Mouse (Mus musculus): Measurements from ENCODE around the gene Smurf2. TPM values are rescaled to one million over a fixed set of nuclear protein-coding genes. Genes with fewer than 3 reads are reported as not detected.
"Not testable (repeated sequence)": the region's sequence is repeated elsewhere in the genome, so short reads cannot be mapped to it uniquely, and the experiment has no call there.

Smurf2 gene
- polyA plus RNA-seq, 1 experiment, result 11.3 TPM

GRCm38 (mm10) chr11:106814601-106815320 lies 105.8 kb downstream of the Smurf2 start:
- no peak overlapping the region for H3K27ac ChIP-seq (ENCODE audit: control insufficient read depth, insufficient read depth, low read depth, low read length)
- H3K4me3 ChIP-seq (ENCODE audit: control insufficient read depth, low read depth, low read length), result no peak overlapping the region
- no peaks in the 10 kb centered on the region for H3K27me3 ChIP-seq (ENCODE audit: control insufficient read depth, insufficient read depth, low read length)
- H3K36me3 ChIP-seq (ENCODE audit: control insufficient read depth, insufficient read depth, low read length), result peaks cover 8% of the 10 kb centered on the region
- TF ChIP-seq CTCF (IDR thresholded peaks at IDR 0.05; ENCODE audit: control insufficient read depth, insufficient read depth, insufficient replicate concordance, low read depth, low read length), result no peak
- no peak for TF ChIP-seq POLR2A (IDR thresholded peaks at IDR 0.05; ENCODE audit: control insufficient read depth, low read depth, low read length)
- H3K4me1 ChIP-seq (ENCODE audit: control insufficient read depth, insufficient read depth, low read length), result no peaks in the 10 kb centered on the region

GRCm38 (mm10) chr11:106812410-106813136 lies 107.9 kb downstream of the Smurf2 start:
- Histone ChIP-seq H3K4me3 (ENCODE audit: control insufficient read depth, low read depth, low read length) (no peak overlapping the region), H3K27me3 (ENCODE audit: control insufficient read depth, insufficient read depth, low read length) (no peaks in the 10 kb centered on the region), H3K36me3 (ENCODE audit: control insufficient read depth, insufficient read depth, low read length) (peaks cover 4% of the 10 kb centered on the region), H3K4me1 (ENCODE audit: control insufficient read depth, insufficient read depth, low read length) (no peaks in the 10 kb centered on the region), H3K27ac (ENCODE audit: control insufficient read depth, insufficient read depth, low read depth, low read length) (no peak overlapping the region)
- no peak for TF ChIP-seq POLR2A (IDR thresholded peaks at IDR 0.05; ENCODE audit: control insufficient read depth, low read depth, low read length)
- TF ChIP-seq CTCF (IDR thresholded peaks at IDR 0.05; ENCODE audit: control insufficient read depth, insufficient read depth, insufficient replicate concordance, low read depth, low read length), result no peak

GRCm38 (mm10) chr11:106807442-106807841 lies 113.1 kb downstream of the Smurf2 start:
- H3K27ac ChIP-seq (ENCODE audit: control insufficient read depth, insufficient read depth, low read depth, low read length); H3K36me3 ChIP-seq (ENCODE audit: control insufficient read depth, insufficient read depth, low read length); H3K4me1 ChIP-seq (ENCODE audit: control insufficient read depth, insufficient read depth, low read length); H3K27me3 ChIP-seq (ENCODE audit: control insufficient read depth, insufficient read depth, low read length); H3K4me3 ChIP-seq (ENCODE audit: control insufficient read depth, low read depth, low read length): not testable (repeated sequence)

GRCm38 (mm10) chr11:106802069-106802627 lies 118.4 kb downstream of the Smurf2 start:
- Histone ChIP-seq H3K36me3 (ENCODE audit: control insufficient read depth, insufficient read depth, low read length) (peaks cover 6% of the 10 kb centered on the region), H3K27me3 (ENCODE audit: control insufficient read depth, insufficient read depth, low read length) (no peaks in the 10 kb centered on the region), H3K4me1 (ENCODE audit: control insufficient read depth, insufficient read depth, low read length) (no peaks in the 10 kb centered on the region), H3K4me3 (ENCODE audit: control insufficient read depth, low read depth, low read length) (no peak overlapping the region), H3K27ac (ENCODE audit: control insufficient read depth, insufficient read depth, low read depth, low read length) (no peak overlapping the region)
- TF ChIP-seq POLR2A (IDR thresholded peaks at IDR 0.05; ENCODE audit: control insufficient read depth, low read depth, low read length) (0 out of 2 replicates have a peak, but pooled peaks have one; percentile 23), CTCF (IDR thresholded peaks at IDR 0.05; ENCODE audit: control insufficient read depth, insufficient read depth, insufficient replicate concordance, low read depth, low read length) (no peak)

- no peaks in the 10 kb centered on the region for H3K4me1 ChIP-seq (ENCODE audit: control insufficient read depth, insufficient read depth, low read length)
- H3K27ac ChIP-seq (ENCODE audit: control insufficient read depth, insufficient read depth, low read depth, low read length), result no peak overlapping the region
- peaks cover 6% of the 10 kb centered on the region for H3K36me3 ChIP-seq (ENCODE audit: control insufficient read depth, insufficient read depth, low read length)
- no peak for TF ChIP-seq CTCF (IDR thresholded peaks at IDR 0.05; ENCODE audit: control insufficient read depth, insufficient read depth, insufficient replicate concordance, low read depth, low read length)
- no peak for TF ChIP-seq POLR2A (IDR thresholded peaks at IDR 0.05; ENCODE audit: control insufficient read depth, low read depth, low read length)
- H3K4me3 ChIP-seq (ENCODE audit: control insufficient read depth, low read depth, low read length), result no peak overlapping the region
- H3K27me3 ChIP-seq (ENCODE audit: control insufficient read depth, insufficient read depth, low read length), result no peaks in the 10 kb centered on the region
These were observed 124.8 kb downstream of the Smurf2 start for GRCm38 (mm10) chr11:106795679-106796078.

GRCm38 (mm10) chr11:106793846-106794245 lies 126.7 kb downstream of the Smurf2 start:
- TF ChIP-seq POLR2A (IDR thresholded peaks at IDR 0.05; ENCODE audit: control insufficient read depth, low read depth, low read length) (no peak), CTCF (IDR thresholded peaks at IDR 0.05; ENCODE audit: control insufficient read depth, insufficient read depth, insufficient replicate concordance, low read depth, low read length) (no peak)
- Histone ChIP-seq H3K27ac (ENCODE audit: control insufficient read depth, insufficient read depth, low read depth, low read length) (no peak overlapping the region), H3K4me3 (ENCODE audit: control insufficient read depth, low read depth, low read length) (no peak overlapping the region), H3K27me3 (ENCODE audit: control insufficient read depth, insufficient read depth, low read length) (no peaks in the 10 kb centered on the region), H3K36me3 (ENCODE audit: control insufficient read depth, insufficient read depth, low read length) (peaks cover 6% of the 10 kb centered on the region; the same call in 1 of the 2 replicates), H3K4me1 (ENCODE audit: control insufficient read depth, insufficient read depth, low read length) (no peaks in the 10 kb centered on the region)

GRCm38 (mm10) chr11:106789649-106790048 lies 130.9 kb downstream of the Smurf2 start:
- TF ChIP-seq CTCF (IDR thresholded peaks at IDR 0.05; ENCODE audit: control insufficient read depth, insufficient read depth, insufficient replicate concordance, low read depth, low read length) (no peak), POLR2A (IDR thresholded peaks at IDR 0.05; ENCODE audit: control insufficient read depth, low read depth, low read length) (no peak)
- Histone ChIP-seq H3K4me1 (ENCODE audit: control insufficient read depth, insufficient read depth, low read length) (no peaks in the 10 kb centered on the region), H3K36me3 (ENCODE audit: control insufficient read depth, insufficient read depth, low read length) (peaks cover 22% of the 10 kb centered on the region), H3K4me3 (ENCODE audit: control insufficient read depth, low read depth, low read length) (peak overlapping the region; percentile 98), H3K27ac (ENCODE audit: control insufficient read depth, insufficient read depth, low read depth, low read length) (peak overlapping the region; percentile 100), H3K27me3 (ENCODE audit: control insufficient read depth, insufficient read depth, low read length) (no peaks in the 10 kb centered on the region)

All from testis, adult 2 months (tissue).